Mouse (Mus musculus): ENCODE measurements around the gene Gas2l3. TPM values are rescaled to one million over a fixed set of nuclear protein-coding genes. Genes with fewer than 3 reads are reported as not detected.

Gas2l3 gene
- polyA plus RNA-seq (2015; fragmentation: Nextera tagmentation; extraction: Ambion mirVana), result 18.9 and 19.6 TPM in 2 replicates

DNA sequence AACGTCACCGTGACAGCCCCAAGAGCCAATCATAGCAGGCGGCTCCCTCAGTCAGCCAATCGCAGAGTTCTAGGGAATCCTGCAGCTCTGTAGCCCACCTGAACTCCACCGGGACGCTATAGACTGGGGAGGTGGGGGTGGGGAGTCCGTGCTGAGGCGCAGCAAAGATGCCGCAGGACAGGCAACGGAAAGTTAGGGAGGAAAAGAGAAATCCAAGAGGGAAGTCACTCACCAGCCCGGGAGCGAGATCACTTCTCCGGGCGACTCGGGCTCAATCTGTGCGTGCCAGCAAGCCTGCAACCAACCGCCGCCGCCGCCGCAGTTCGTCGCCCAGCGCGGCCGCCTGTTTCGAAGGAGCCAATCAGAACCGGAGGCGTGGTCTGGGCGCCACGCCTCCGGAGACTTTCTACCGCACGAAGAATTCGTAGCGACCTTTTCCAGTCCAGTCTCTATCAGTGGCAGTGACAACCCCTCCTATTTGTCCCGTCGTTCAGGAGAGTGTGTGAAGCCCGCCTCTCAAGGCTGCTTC lies at the start of gene Gas2l3:
Gene Gas2l3 (minus strand): TSS at position 345 of the 529 bp plus-strand sequence.
- peak; percentile 97 for ATAC-seq (replicated peaks; ENCODE audit: low FRiP score)
- Histone ChIP-seq H3K27me3 (no peaks in the 10 kb centered on the region), H3K4me1 (peaks cover 14% of the 10 kb centered on the region), H3K9ac (peak within 1 kb of the TSS; percentile 61), H3K4me2 (peak within 1 kb of the TSS; percentile 91), H3K9me3 (replicated peaks) (no peaks in the 10 kb centered on the region), H3K36me3 (no peaks in the 10 kb centered on the region), H3K4me3 (replicated peaks) (peak within 1 kb of the TSS; percentile 80), H3K27ac (peak within 1 kb of the TSS; percentile 85)
- WGBS, result under 1% methylated on average over 39 of the region's 39 CpGs

DNA sequence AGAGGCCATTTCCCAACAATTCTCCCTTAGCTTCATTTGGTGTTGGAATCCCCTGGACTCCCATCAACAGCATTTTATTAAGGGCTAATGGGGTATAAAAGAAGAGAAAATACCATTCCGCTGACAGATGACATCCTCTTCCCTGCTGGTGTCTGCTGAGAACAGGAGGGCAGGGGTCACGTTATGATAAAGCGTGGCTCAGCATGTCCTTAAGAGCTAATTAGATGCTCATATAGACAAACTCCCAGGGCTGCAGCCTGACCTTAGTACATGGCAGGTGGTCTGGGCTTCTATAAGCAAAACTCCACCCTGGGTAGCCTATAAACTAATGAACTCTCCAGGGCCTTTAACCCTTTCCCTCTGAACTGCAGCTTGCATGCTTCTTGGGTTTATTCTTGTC lies 47.6 kb upstream of the Gas2l3 start:
- H3K27ac ChIP-seq, result no peak overlapping the region
- H3K4me2 ChIP-seq, result no peak overlapping the region
- H3K4me3 ChIP-seq (replicated peaks), result no peak overlapping the region
- no peaks in the 10 kb centered on the region for H3K9me3 ChIP-seq (replicated peaks)
- H3K9ac ChIP-seq, result no peak overlapping the region
- no peaks in the 10 kb centered on the region for H3K4me1 ChIP-seq
- no peak for ATAC-seq (replicated peaks; ENCODE audit: low FRiP score)
- H3K27me3 ChIP-seq, result no peaks in the 10 kb centered on the region
- H3K36me3 ChIP-seq, result no peaks in the 10 kb centered on the region
- 31% methylated on average over 3 of the region's 3 CpGs for WGBS

- no peaks in the 10 kb centered on the region for H3K9me3 ChIP-seq (replicated peaks)
- no peak overlapping the region for H3K4me3 ChIP-seq (replicated peaks)
- H3K4me1 ChIP-seq, result no peaks in the 10 kb centered on the region
- no peaks in the 10 kb centered on the region for H3K36me3 ChIP-seq
- no peak overlapping the region for H3K4me2 ChIP-seq
- WGBS, result 88% methylated on average over 3 of the region's 3 CpGs
- no peaks in the 10 kb centered on the region for H3K27me3 ChIP-seq
- ATAC-seq (replicated peaks; ENCODE audit: low FRiP score), result no peak
- H3K27ac ChIP-seq, result no peak overlapping the region
- H3K9ac ChIP-seq, result no peak overlapping the region
Measured at GRCm38 (mm10) chr10:89490250-89490649, 46.5 kb upstream of the Gas2l3 start.

GRCm38 (mm10) chr10:89489459-89489858 lies 45.7 kb upstream of the Gas2l3 start:
- Histone ChIP-seq H3K27me3 (no peaks in the 10 kb centered on the region), H3K4me1 (no peaks in the 10 kb centered on the region), H3K9ac (no peak overlapping the region), H3K36me3 (no peaks in the 10 kb centered on the region), H3K9me3 (replicated peaks) (no peaks in the 10 kb centered on the region), H3K27ac (no peak overlapping the region), H3K4me3 (replicated peaks) (no peak overlapping the region), H3K4me2 (no peak overlapping the region)
- 82% methylated on average over 4 of the region's 4 CpGs for WGBS
- no peak for ATAC-seq (replicated peaks; ENCODE audit: low FRiP score)

- no peak overlapping the region for H3K9ac ChIP-seq
- no peak for ATAC-seq (replicated peaks; ENCODE audit: low FRiP score)
- WGBS, result 68% methylated on average over 4 of the region's 4 CpGs
Measured at GRCm38 (mm10) chr10:89486995-89487742, 43.4 kb upstream of the Gas2l3 start.

GRCm38 (mm10) chr10:89484907-89485306 lies 41.1 kb upstream of the Gas2l3 start:
- Histone ChIP-seq H3K27ac (no peak overlapping the region), H3K4me1 (no peaks in the 10 kb centered on the region), H3K9me3 (replicated peaks) (no peaks in the 10 kb centered on the region), H3K27me3 (no peaks in the 10 kb centered on the region), H3K4me3 (replicated peaks) (no peak overlapping the region), H3K4me2 (no peak overlapping the region), H3K36me3 (no peaks in the 10 kb centered on the region), H3K9ac (no peak overlapping the region)
- ATAC-seq (replicated peaks; ENCODE audit: low FRiP score), result no peak

More at GRCm38 (mm10) chr10:89486995-89487742, 43.4 kb upstream of the Gas2l3 start:
- Histone ChIP-seq H3K27me3 (no peaks in the 10 kb centered on the region), H3K4me3 (replicated peaks) (no peak overlapping the region), H3K4me2 (no peak overlapping the region), H3K4me1 (no peaks in the 10 kb centered on the region), H3K9me3 (replicated peaks) (no peaks in the 10 kb centered on the region), H3K36me3 (no peaks in the 10 kb centered on the region), H3K27ac (no peak overlapping the region)

DNA sequence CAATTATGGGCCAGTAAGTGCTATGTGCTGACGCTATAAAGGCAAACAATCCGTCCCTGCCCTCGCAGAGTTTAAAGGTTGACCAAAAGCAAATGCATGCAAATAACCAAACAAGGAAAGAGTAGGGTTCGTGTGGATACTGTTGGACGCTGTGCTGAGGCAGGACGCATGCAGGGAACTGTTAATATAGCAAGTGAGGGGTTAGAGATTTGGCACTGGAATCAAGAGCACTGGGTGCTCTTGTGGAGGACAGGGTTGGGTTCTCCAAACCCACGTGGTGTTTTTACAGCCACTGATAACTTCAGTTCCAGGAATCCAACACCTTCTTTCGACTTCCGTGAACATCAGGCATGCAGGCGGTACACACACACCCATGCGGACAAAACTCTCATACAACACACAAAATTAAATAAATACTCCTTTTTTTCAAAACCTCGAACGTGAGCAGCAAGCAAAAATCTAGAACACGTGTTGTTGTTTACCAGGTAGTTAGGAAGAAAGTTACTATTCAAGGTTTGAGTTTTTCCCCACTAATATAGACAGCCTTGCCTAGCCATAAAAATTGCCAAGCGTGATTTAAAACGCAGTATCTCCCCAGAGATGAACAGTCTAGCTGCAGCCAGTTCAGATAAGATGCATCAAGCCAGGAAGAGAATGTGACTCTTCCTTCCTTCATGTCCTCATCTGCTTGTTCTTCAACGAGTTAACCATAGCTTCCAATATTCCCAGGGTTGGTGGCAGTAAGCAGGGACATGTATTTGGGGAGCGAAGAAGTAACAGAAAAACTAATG lies 40.2 kb upstream of the Gas2l3 start:
- no peaks in the 10 kb centered on the region for H3K27me3 ChIP-seq
- H3K4me1 ChIP-seq, result no peaks in the 10 kb centered on the region
- H3K4me2 ChIP-seq, result no peak overlapping the region
- H3K4me3 ChIP-seq (replicated peaks), result no peak overlapping the region
- no peak for ATAC-seq (replicated peaks; ENCODE audit: low FRiP score)
- no peaks in the 10 kb centered on the region for H3K36me3 ChIP-seq
- H3K27ac ChIP-seq, result no peak overlapping the region
- WGBS, result 74% methylated on average over 18 of the region's 18 CpGs
- no peaks in the 10 kb centered on the region for H3K9me3 ChIP-seq (replicated peaks)
- H3K9ac ChIP-seq, result no peak overlapping the region

GRCm38 (mm10) chr10:89483113-89483512 lies 39.3 kb upstream of the Gas2l3 start:
- WGBS, result 84% methylated on average over 14 of the region's 14 CpGs
- Histone ChIP-seq H3K36me3 (no peaks in the 10 kb centered on the region), H3K27me3 (no peaks in the 10 kb centered on the region), H3K27ac (no peak overlapping the region), H3K4me3 (replicated peaks) (no peak overlapping the region), H3K9ac (no peak overlapping the region), H3K4me2 (no peak overlapping the region), H3K9me3 (replicated peaks) (no peaks in the 10 kb centered on the region), H3K4me1 (no peaks in the 10 kb centered on the region)
- no peak for ATAC-seq (replicated peaks; ENCODE audit: low FRiP score)

DNA sequence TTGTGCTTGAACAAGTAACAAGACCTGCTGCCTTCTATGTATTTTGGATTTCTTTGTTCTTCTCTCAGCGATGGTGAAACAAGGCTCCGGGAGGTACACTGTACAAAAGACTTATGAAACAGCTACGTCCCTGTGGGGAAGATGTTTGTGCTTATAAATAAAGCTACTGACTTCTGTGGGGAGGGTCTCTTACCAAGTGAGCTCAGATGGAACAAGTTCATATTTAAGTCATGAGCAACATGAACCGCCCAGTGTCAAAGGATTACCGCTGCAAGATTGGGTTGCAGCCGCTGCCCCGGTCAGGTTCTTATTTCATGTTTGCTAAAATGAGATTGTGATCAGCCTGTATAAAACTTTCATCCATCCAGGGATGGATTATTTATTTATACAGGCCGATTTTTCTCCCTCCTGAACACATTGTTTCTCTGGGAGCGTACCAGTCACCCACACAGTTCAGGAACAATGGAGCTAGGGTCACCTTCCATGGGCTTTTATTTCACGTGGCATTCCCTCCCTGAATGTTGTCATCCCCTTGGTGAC lies 38.4 kb upstream of the Gas2l3 start:
- WGBS, result 64% methylated on average over 10 of the region's 10 CpGs
- ATAC-seq (replicated peaks; ENCODE audit: low FRiP score), result no peak

GRCm38 (mm10) chr10:89481638-89482037 lies 37.9 kb upstream of the Gas2l3 start:
- H3K4me2 ChIP-seq, result no peak overlapping the region
- 62% methylated on average over 7 of the region's 7 CpGs for WGBS
- H3K27me3 ChIP-seq, result no peaks in the 10 kb centered on the region
- no peaks in the 10 kb centered on the region for H3K9me3 ChIP-seq (replicated peaks)
- no peaks in the 10 kb centered on the region for H3K36me3 ChIP-seq
- no peak overlapping the region for H3K27ac ChIP-seq
- no peak for ATAC-seq (replicated peaks; ENCODE audit: low FRiP score)
- H3K4me3 ChIP-seq (replicated peaks), result no peak overlapping the region
- no peaks in the 10 kb centered on the region for H3K4me1 ChIP-seq
- no peak overlapping the region for H3K9ac ChIP-seq

More for the DNA sequence above, 38.4 kb upstream of the Gas2l3 start:
- no peak overlapping the region for H3K27ac ChIP-seq
- H3K36me3 ChIP-seq, result no peaks in the 10 kb centered on the region
- H3K4me2 ChIP-seq, result no peak overlapping the region
- no peaks in the 10 kb centered on the region for H3K9me3 ChIP-seq (replicated peaks)
- H3K9ac ChIP-seq, result no peak overlapping the region
- no peak overlapping the region for H3K4me3 ChIP-seq (replicated peaks)
- no peaks in the 10 kb centered on the region for H3K4me1 ChIP-seq
- no peaks in the 10 kb centered on the region for H3K27me3 ChIP-seq

DNA sequence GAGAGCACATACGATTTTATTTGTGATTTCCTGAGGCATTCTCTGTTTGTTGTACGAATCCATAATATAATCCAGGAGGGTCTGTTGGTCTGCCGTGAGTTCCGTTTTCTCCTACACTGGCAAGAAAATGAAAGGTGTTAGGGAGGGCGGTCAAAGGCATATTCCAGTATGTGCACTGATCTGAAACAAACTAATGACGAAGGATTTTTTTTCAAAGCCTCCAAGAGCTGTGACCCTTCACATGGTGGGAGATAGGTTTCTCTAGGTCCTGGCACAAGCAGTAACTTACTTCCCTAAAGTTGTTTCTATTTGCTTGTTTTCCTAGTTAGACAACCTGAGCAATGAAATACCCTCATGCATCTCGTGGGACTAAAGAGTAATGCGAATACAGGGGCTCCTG lies 35.0 kb upstream of the Gas2l3 start:
- no peak overlapping the region for H3K9ac ChIP-seq
- 64% methylated on average over 8 of the region's 8 CpGs for WGBS

More for the DNA sequence above, 35.0 kb upstream of the Gas2l3 start:
- Histone ChIP-seq H3K4me2 (no peak overlapping the region), H3K4me1 (no peaks in the 10 kb centered on the region), H3K27me3 (no peaks in the 10 kb centered on the region), H3K36me3 (no peaks in the 10 kb centered on the region), H3K4me3 (replicated peaks) (no peak overlapping the region), H3K9me3 (replicated peaks) (no peaks in the 10 kb centered on the region), H3K27ac (no peak overlapping the region)
- ATAC-seq (replicated peaks; ENCODE audit: low FRiP score), result no peak

All from kidney, embryonic 15.5 days (tissue).